Mouse (Mus musculus): ENCODE data around the gene Prkn. TPM values are rescaled to one million over a fixed set of nuclear protein-coding genes. Genes with fewer than 3 reads are reported as not detected.

The Prkn gene
- polyA plus RNA-seq, 1 experiment from 2014 or later = 1.00 TPM

DNA sequence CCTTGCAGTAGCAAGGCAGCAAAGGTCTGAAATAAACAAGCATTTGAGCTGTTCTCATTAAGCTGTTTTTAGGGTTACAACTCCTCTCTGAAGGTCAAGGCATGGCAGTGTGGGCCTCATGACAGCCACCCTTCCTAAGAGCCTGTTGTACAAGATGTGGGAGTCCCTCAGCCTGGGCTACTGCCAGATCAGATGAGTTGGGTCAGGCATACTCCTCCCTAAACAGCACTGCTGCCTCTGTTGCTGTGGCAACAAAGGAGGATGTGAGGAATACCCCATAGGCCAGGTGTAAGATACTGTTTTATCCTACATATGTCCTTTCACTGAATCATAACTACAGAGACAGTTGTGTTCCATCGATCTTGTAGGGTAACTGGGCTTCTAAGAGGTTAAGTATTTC, 882.3 kb downstream of the Prkn start:
- DNase-seq (no peak), ATAC-seq (no peak)
- TF ChIP-seq CTCF (IDR thresholded peaks at IDR 0.05; ENCODE audit: low read depth) (no peak), EP300 (IDR thresholded peaks at IDR 0.05; ENCODE audit: low read depth) (no peak)
- H3K4me1 ChIP-seq (ENCODE audit: insufficient read depth) = no peaks in the 10 kb centered on the region
- no peak overlapping the region for H3K9ac ChIP-seq (replicated peaks)
- no peak overlapping the region for H3K27ac ChIP-seq (ENCODE audit: low read depth)
- no peak overlapping the region for H3K4me2 ChIP-seq (ENCODE audit: low read depth, low read length)
- no peaks in the 10 kb centered on the region for H3K27me3 ChIP-seq (ENCODE audit: insufficient read depth, low read length)
- WGBS (ENCODE audit: insufficient replicate concordance) = 57% methylated on average over 1 of the region's 1 CpGs
- no peaks in the 10 kb centered on the region for H3K9me3 ChIP-seq (ENCODE audit: low read length)
- no peaks in the 10 kb centered on the region for H3K36me3 ChIP-seq (replicated peaks; ENCODE audit: insufficient read depth, low read length)
- no peak overlapping the region for H3K4me3 ChIP-seq (ENCODE audit: low read depth, low read length)

- TF ChIP-seq CTCF (IDR thresholded peaks at IDR 0.05; ENCODE audit: low read depth) = no peak
- no peak for TF ChIP-seq EP300 (IDR thresholded peaks at IDR 0.05; ENCODE audit: low read depth)
- WGBS (ENCODE audit: insufficient replicate concordance) = 40% methylated on average over 3 of the region's 3 CpGs
- no peaks in the 10 kb centered on the region for H3K4me1 ChIP-seq (ENCODE audit: insufficient read depth)
- H3K27me3 ChIP-seq (ENCODE audit: insufficient read depth, low read length) = no peaks in the 10 kb centered on the region
- H3K4me3 ChIP-seq (ENCODE audit: low read depth, low read length) = no peak overlapping the region
- DNase-seq = no peak
- no peaks in the 10 kb centered on the region for H3K9me3 ChIP-seq (ENCODE audit: low read length)
- H3K27ac ChIP-seq (ENCODE audit: low read depth) = no peak overlapping the region
- no peaks in the 10 kb centered on the region for H3K36me3 ChIP-seq (replicated peaks; ENCODE audit: insufficient read depth, low read length)
- no peak overlapping the region for H3K9ac ChIP-seq (replicated peaks)
- H3K4me2 ChIP-seq (ENCODE audit: low read depth, low read length) = no peak overlapping the region
- ATAC-seq = no peak
Observed at GRCm38 (mm10) chr17:11724135-11724534, 884.0 kb downstream of the Prkn start.

GRCm38 (mm10) chr17:11727101-11727500, 886.9 kb downstream of the Prkn start:
- H3K4me3 ChIP-seq (ENCODE audit: low read depth, low read length) = no peak overlapping the region
- no peaks in the 10 kb centered on the region for H3K27me3 ChIP-seq (ENCODE audit: insufficient read depth, low read length)
- no peak overlapping the region for H3K27ac ChIP-seq (ENCODE audit: low read depth)
- DNase-seq = no peak
- 46% methylated on average over 1 of the region's 1 CpGs for WGBS (ENCODE audit: insufficient replicate concordance)
- ATAC-seq = no peak
- TF ChIP-seq EP300 (IDR thresholded peaks at IDR 0.05; ENCODE audit: low read depth) (no peak), CTCF (IDR thresholded peaks at IDR 0.05; ENCODE audit: low read depth) (no peak)
- H3K4me2 ChIP-seq (ENCODE audit: low read depth, low read length) = no peak overlapping the region
- no peak overlapping the region for H3K9ac ChIP-seq (replicated peaks)
- H3K4me1 ChIP-seq (ENCODE audit: insufficient read depth) = no peaks in the 10 kb centered on the region
- H3K9me3 ChIP-seq (ENCODE audit: low read length) = no peaks in the 10 kb centered on the region
- no peaks in the 10 kb centered on the region for H3K36me3 ChIP-seq (replicated peaks; ENCODE audit: insufficient read depth, low read length)

DNA sequence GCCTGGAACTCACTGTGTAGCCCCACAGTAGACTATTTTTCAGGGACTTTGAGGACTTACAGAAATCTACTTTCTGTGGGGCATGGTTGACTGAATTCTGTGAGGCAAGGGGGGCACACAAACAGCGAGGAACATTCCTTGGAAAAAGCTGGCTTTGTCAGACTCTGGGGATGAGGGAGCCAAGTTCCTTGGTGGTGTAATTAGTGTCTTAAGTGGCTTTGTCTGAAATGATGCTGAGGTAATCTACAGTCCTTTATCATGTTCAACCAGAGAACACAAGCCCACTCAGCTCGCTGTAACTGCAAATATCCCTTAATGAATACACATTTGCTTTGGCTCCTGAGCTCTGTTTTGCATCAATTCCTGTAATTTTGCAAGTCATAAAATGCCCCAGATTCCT, 888.1 kb downstream of the Prkn start:
- no peaks in the 10 kb centered on the region for H3K4me1 ChIP-seq (ENCODE audit: insufficient read depth)
- H3K36me3 ChIP-seq (replicated peaks; ENCODE audit: insufficient read depth, low read length) = no peaks in the 10 kb centered on the region
- WGBS (ENCODE audit: insufficient replicate concordance) = 78% methylated on average over 2 of the region's 2 CpGs
- no peak overlapping the region for H3K4me3 ChIP-seq (ENCODE audit: low read depth, low read length)
- no peak overlapping the region for H3K4me2 ChIP-seq (ENCODE audit: low read depth, low read length)
- no peak for DNase-seq
- H3K9ac ChIP-seq (replicated peaks) = no peak overlapping the region
- H3K27ac ChIP-seq (ENCODE audit: low read depth) = no peak overlapping the region
- no peak for ATAC-seq
- no peaks in the 10 kb centered on the region for H3K9me3 ChIP-seq (ENCODE audit: low read length)
- no peak for TF ChIP-seq CTCF (IDR thresholded peaks at IDR 0.05; ENCODE audit: low read depth)
- TF ChIP-seq EP300 (IDR thresholded peaks at IDR 0.05; ENCODE audit: low read depth) = no peak
- H3K27me3 ChIP-seq (ENCODE audit: insufficient read depth, low read length) = no peaks in the 10 kb centered on the region

GRCm38 (mm10) chr17:11730656-11731594, 890.7 kb downstream of the Prkn start:
- no peak overlapping the region for H3K4me2 ChIP-seq (ENCODE audit: low read depth, low read length)
- TF ChIP-seq CTCF (IDR thresholded peaks at IDR 0.05; ENCODE audit: low read depth) (no peak), EP300 (IDR thresholded peaks at IDR 0.05; ENCODE audit: low read depth) (no peak)
- no peak overlapping the region for H3K27ac ChIP-seq (ENCODE audit: low read depth)
- H3K9me3 ChIP-seq (ENCODE audit: low read length) = no peaks in the 10 kb centered on the region
- WGBS (ENCODE audit: insufficient replicate concordance) = 77% methylated on average over 12 of the region's 12 CpGs
- ATAC-seq = no peak
- no peaks in the 10 kb centered on the region for H3K4me1 ChIP-seq (ENCODE audit: insufficient read depth)
- no peak for DNase-seq
- no peak overlapping the region for H3K4me3 ChIP-seq (ENCODE audit: low read depth, low read length)
- H3K36me3 ChIP-seq (replicated peaks; ENCODE audit: insufficient read depth, low read length) = no peaks in the 10 kb centered on the region
- H3K27me3 ChIP-seq (ENCODE audit: insufficient read depth, low read length) = no peaks in the 10 kb centered on the region
- no peak overlapping the region for H3K9ac ChIP-seq (replicated peaks)

- Histone ChIP-seq H3K27ac (ENCODE audit: low read depth) (no peak overlapping the region), H3K9me3 (ENCODE audit: low read length) (no peaks in the 10 kb centered on the region), H3K4me1 (ENCODE audit: insufficient read depth) (no peaks in the 10 kb centered on the region), H3K4me2 (ENCODE audit: low read depth, low read length) (no peak overlapping the region), H3K4me3 (ENCODE audit: low read depth, low read length) (no peak overlapping the region), H3K9ac (replicated peaks) (no peak overlapping the region), H3K36me3 (replicated peaks; ENCODE audit: insufficient read depth, low read length) (no peaks in the 10 kb centered on the region), H3K27me3 (ENCODE audit: insufficient read depth, low read length) (no peaks in the 10 kb centered on the region)
- TF ChIP-seq EP300 (IDR thresholded peaks at IDR 0.05; ENCODE audit: low read depth) (no peak), CTCF (IDR thresholded peaks at IDR 0.05; ENCODE audit: low read depth) (no peak)
- no peak for DNase-seq
- 73% methylated on average over 12 of the region's 12 CpGs for WGBS (ENCODE audit: insufficient replicate concordance)
- ATAC-seq = no peak
Observed at GRCm38 (mm10) chr17:11735158-11735877, 895.1 kb downstream of the Prkn start.
